27 mouse cellular contexts compared by ENCODE assay signal in genomic region chr2:137078771-137079170, GRCm38 (mm10). TPM values are rescaled to one million over a fixed set of nuclear protein-coding genes. Genes with fewer than 3 reads are reported as not detected.
DNase-seq lines count a peak whose midpoint lies in the region; ATAC-seq and TF ChIP-seq lines count a peak whose summit lies in the region.
"Had no signal": no experiment of that assay in that cellular context is flagged by ENCODE, and none has a peak within 500 bp of the region (broad histone marks: within the 10 kb centered on the region; RNA-seq: fewer than 3 reads in every experiment).

No protein-coding gene starts in this region.

- no peak for TF ChIP-seq EP300 in heart, adult 2 months (IDR thresholded peaks at IDR 0.05; ENCODE audit: insufficient read depth, low read depth, low read length)

- peak overlapping the region; percentile 40 for H3K27ac ChIP-seq in heart, adult 2 months
- H3K27ac ChIP-seq in heart, embryonic 10.5 days = no peak overlapping the region
- H3K27ac ChIP-seq in kidney, postnatal 0 days = peak overlapping the region; percentile 60; the same call in 1 of the 2 replicates
- no peak overlapping the region for H3K27ac ChIP-seq in neural tube, embryonic 15.5 days (replicated peaks)
- H3K27ac ChIP-seq: hindbrain, embryonic 12.5 days; limb, embryonic 10.5 days; limb, embryonic 15.5 days; liver, embryonic 15.5 days; neural tube, embryonic 13.5 days had no signal

- H3K9ac ChIP-seq in heart, adult 2 months (ENCODE audit: low read depth, low read length) = no peak overlapping the region
- H3K9ac ChIP-seq in kidney, postnatal 0 days (ENCODE audit: low read depth, low read length) = no peak overlapping the region
- H3K9ac ChIP-seq in neural tube, embryonic 15.5 days (replicated peaks) = no peak overlapping the region
- H3K9ac ChIP-seq: hindbrain, embryonic 12.5 days; limb, embryonic 15.5 days; liver, embryonic 15.5 days; lung, embryonic 14.5 days; neural tube, embryonic 13.5 days had no signal

- intact Hi-C loops in heart, adult 2 months (cut with DNase I) = loop anchor here (5.0 kb wide), 1 partner anchor 66 kb away; no protein-coding TSS in a partner anchor

- DNase-seq in heart, adult 2 months = no peak
- DNase-seq in heart, embryonic 10.5 days (ENCODE audit: low spot score) = no peak
- DNase-seq in kidney, postnatal 0 days (ENCODE audit: low spot score) = no peak
- no peak for DNase-seq in kidney, postnatal 25 days
- DNase-seq in neural tube, embryonic 10.5 days (ENCODE audit: extremely low spot score, low spot score) = peak; percentile 8
- DNase-seq in embryo, embryonic 9.5 days (ENCODE audit: extremely low spot score) = no peak
- DNase-seq: adrenal gland, postnatal 14 days; cerebellum, adult 18-20 months; cerebellum, postnatal 10 days; gastrocnemius, postnatal 36 days; heart, postnatal 14 days; kidney, adult 11 months; layer of hippocampus, adult 9-11 months; lung, embryonic 14.5 days; lung, postnatal 14 days; thymus, postnatal 4 days had no signal

- no peaks in the 10 kb centered on the region for H3K27me3 ChIP-seq in heart, adult 2 months (ENCODE audit: control insufficient read depth, insufficient read depth, low read length)
- H3K27me3 ChIP-seq in heart, embryonic 10.5 days (ENCODE audit: insufficient read depth, poor library complexity, severe bottlenecking) = no peaks in the 10 kb centered on the region
- H3K27me3 ChIP-seq in kidney, postnatal 0 days (ENCODE audit: insufficient read depth, low read length) = no peaks in the 10 kb centered on the region
- no peaks in the 10 kb centered on the region for H3K27me3 ChIP-seq in neural tube, embryonic 15.5 days (replicated peaks)
- H3K27me3 ChIP-seq: hindbrain, embryonic 12.5 days; limb, embryonic 15.5 days; liver, embryonic 15.5 days; neural tube, embryonic 13.5 days had no signal

- TF ChIP-seq CTCF in heart, adult 2 months (IDR thresholded peaks at IDR 0.05) = no peak
- no peak for TF ChIP-seq CTCF in kidney, postnatal 0 days (IDR thresholded peaks at IDR 0.05; ENCODE audit: low read depth)

- peaks cover 14% of the 10 kb centered on the region for H3K36me3 ChIP-seq in heart, adult 2 months (ENCODE audit: control insufficient read depth, insufficient read depth, low read length)
- H3K36me3 ChIP-seq in heart, embryonic 10.5 days = peaks cover 18% of the 10 kb centered on the region
- peaks cover 13% of the 10 kb centered on the region; the same call in 1 of the 2 replicates for H3K36me3 ChIP-seq in kidney, postnatal 0 days (ENCODE audit: insufficient read depth, low read length)
- no peaks in the 10 kb centered on the region for H3K36me3 ChIP-seq in neural tube, embryonic 15.5 days
- H3K36me3 ChIP-seq: liver, embryonic 15.5 days had no signal

- peaks cover 15% of the 10 kb centered on the region for H3K4me1 ChIP-seq in heart, adult 2 months (ENCODE audit: control insufficient read depth, insufficient read depth, low read length)
- peaks cover 31% of the 10 kb centered on the region for H3K4me1 ChIP-seq in heart, embryonic 10.5 days
- H3K4me1 ChIP-seq in kidney, postnatal 0 days (replicated peaks; ENCODE audit: insufficient read depth, low read length) = peaks cover 16% of the 10 kb centered on the region
- peaks cover 17% of the 10 kb centered on the region for H3K4me1 ChIP-seq in neural tube, embryonic 15.5 days
- H3K4me1 ChIP-seq: liver, embryonic 15.5 days had no signal

- TF ChIP-seq POLR2A in heart, adult 2 months (IDR thresholded peaks at IDR 0.05; ENCODE audit: insufficient read depth, low read depth, low read length) = no peak

- 51% methylated on average over 4 of the region's 4 CpGs for WGBS in heart, adult 2 months
- WGBS in heart, embryonic 10.5 days = 71% methylated on average over 4 of the region's 4 CpGs
- 64% methylated on average over 4 of the region's 4 CpGs for WGBS in kidney, postnatal 0 days
- 77% methylated on average over 4 of the region's 4 CpGs for WGBS in neural tube, embryonic 15.5 days

- no peak overlapping the region for H3K4me2 ChIP-seq in kidney, postnatal 0 days (ENCODE audit: low read length)
- H3K4me2 ChIP-seq in neural tube, embryonic 15.5 days = no peak overlapping the region
- H3K4me2 ChIP-seq: hindbrain, embryonic 12.5 days; limb, embryonic 15.5 days; liver, embryonic 15.5 days; lung, embryonic 14.5 days; midbrain, embryonic 11.5 days; neural tube, embryonic 13.5 days had no signal

- no peak overlapping the region for H3K4me3 ChIP-seq in heart, adult 2 months
- no peak overlapping the region for H3K4me3 ChIP-seq in heart, embryonic 10.5 days
- no peak overlapping the region for H3K4me3 ChIP-seq in kidney, postnatal 0 days (replicated peaks; ENCODE audit: low read depth, low read length)
- H3K4me3 ChIP-seq in neural tube, embryonic 15.5 days (replicated peaks) = no peak overlapping the region
- H3K4me3 ChIP-seq: hindbrain, embryonic 12.5 days; limb, embryonic 10.5 days; limb, embryonic 15.5 days; liver, embryonic 15.5 days; myocyte; neural tube, embryonic 13.5 days had no signal

- H3K79me2 ChIP-seq in heart, adult 2 months (replicated peaks; ENCODE audit: control insufficient read depth, insufficient read depth, low read length) = no peaks in the 10 kb centered on the region

- H3K9me3 ChIP-seq in heart, embryonic 10.5 days = no peaks in the 10 kb centered on the region
- no peaks in the 10 kb centered on the region for H3K9me3 ChIP-seq in kidney, postnatal 0 days (replicated peaks; ENCODE audit: low read length)
- no peaks in the 10 kb centered on the region for H3K9me3 ChIP-seq in neural tube, embryonic 15.5 days (replicated peaks)
- H3K9me3 ChIP-seq: hindbrain, embryonic 12.5 days; limb, embryonic 10.5 days; limb, embryonic 15.5 days; liver, embryonic 15.5 days; neural tube, embryonic 13.5 days had no signal

- no peak for ATAC-seq in kidney, postnatal 0 days (replicated peaks; ENCODE audit: low FRiP score, low read depth)
- no peak for ATAC-seq in neural tube, embryonic 15.5 days (ENCODE audit: low FRiP score)
- ATAC-seq: CD4-positive, CD25-positive, alpha-beta regulatory T cell, adult 4 months; forebrain, embryonic 14.5 days had no signal

RNA-seq across cellular contexts. Expression of gene Jag1, which starts 37.7 kb away (rescaled TPM):
- total RNA-seq in heart, adult 2 months (2021) = 10 to 100 TPM in 1 of 2 experiments, 1 to 10 TPM in 1; 8.3 to 10.4 TPM
- 4.2 and 5.0 TPM in 2 replicates for polyA plus RNA-seq in heart, adult 2 months (2012; rRNA removed)
- polyA plus RNA-seq in heart, embryonic 10.5 days (2016; fragmentation: Nextera tagmentation; extraction: Ambion mirVana) = 21.6 and 23.2 TPM in 2 replicates
- 44.6 and 47.6 TPM in 2 replicates for polyA plus RNA-seq in kidney, postnatal 0 days (2015; fragmentation: Nextera tagmentation; extraction: Ambion mirVana)
- 7.5 and 9.3 TPM in 2 replicates for polyA plus RNA-seq in neural tube, embryonic 15.5 days (2015; fragmentation: Nextera tagmentation; extraction: Ambion mirVana)
- total RNA-seq: common myeloid progenitor, adult 5-6 weeks had no signal

Comparison
In these comparisons a context has a peak if more than half of its experiments do, and no peak if none do; other contexts are left out.
1. H3K27ac ChIP-seq: peak in heart, adult 2 months (single experiment) and kidney, postnatal 0 days (single experiment); none in heart, embryonic 10.5 days (single experiment) and neural tube, embryonic 15.5 days (single experiment).